Mouse (Mus musculus): ENCODE results near the gene Gas8. TPM values are rescaled to one million over a fixed set of nuclear protein-coding genes. Genes with fewer than 3 reads are reported as not detected.
"Not testable (repeated sequence)": the region's sequence is repeated elsewhere in the genome, so short reads cannot be mapped to it uniquely, and the experiment has no call there.

Gene Gas8
- polyA plus RNA-seq, 1 experiment from 2014 or later, result 34.3 TPM

DNA sequence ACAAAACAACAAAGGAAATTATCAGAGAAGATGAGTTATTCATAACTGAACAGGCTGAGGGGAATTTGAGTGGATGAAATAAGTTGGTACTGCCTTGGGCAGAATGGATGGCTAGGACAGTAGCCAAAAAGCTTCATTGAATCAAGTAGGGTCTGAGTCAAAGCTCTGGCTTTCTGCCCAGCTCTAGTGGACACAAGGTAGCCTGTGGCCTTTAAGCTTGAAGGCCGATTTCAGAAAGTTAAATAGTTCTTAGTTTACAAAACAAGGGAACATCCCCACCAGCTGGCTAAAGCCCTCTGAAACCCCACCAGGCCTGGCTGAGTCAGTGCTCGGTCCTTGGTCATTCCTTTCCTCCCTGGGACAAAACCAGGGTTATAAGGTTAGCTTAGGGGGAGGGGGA, 2.0 kb upstream of the Gas8 start:
- H3K27ac ChIP-seq (replicated peaks), result no peak overlapping the region

GRCm38 (mm10) chr8:123518172-123518571, 462 bp upstream of the Gas8 start:
- 36% methylated on average over 10 of the region's 10 CpGs for WGBS
- no peak for ATAC-seq (ENCODE audit: low FRiP score)
- Histone ChIP-seq H3K4me2 (peak overlapping the region; percentile 76), H3K9me3 (replicated peaks) (no peaks in the 10 kb centered on the region), H3K36me3 (peaks cover 23% of the 10 kb centered on the region), H3K9ac (replicated peaks) (peak overlapping the region; percentile 83; the same call in 1 of the 2 replicates), H3K27ac (replicated peaks) (peak overlapping the region; percentile 56), H3K4me1 (peaks cover 46% of the 10 kb centered on the region), H3K4me3 (replicated peaks) (peak overlapping the region; percentile 74), H3K27me3 (replicated peaks) (0 out of 2 replicates have a peak, but pooled peaks cover 3% of the 10 kb centered on the region)

More for the DNA sequence above, 2.0 kb upstream of the Gas8 start:
- H3K9me3 ChIP-seq (replicated peaks), result no peaks in the 10 kb centered on the region
- no peak overlapping the region for H3K4me2 ChIP-seq
- H3K4me3 ChIP-seq (replicated peaks), result no peak overlapping the region
- H3K27me3 ChIP-seq (replicated peaks), result 0 out of 2 replicates have a peak, but pooled peaks cover 3% of the 10 kb centered on the region
- H3K4me1 ChIP-seq, result peaks cover 52% of the 10 kb centered on the region
- H3K36me3 ChIP-seq, result peaks cover 10% of the 10 kb centered on the region; the same call in 1 of the 2 replicates
- H3K9ac ChIP-seq (replicated peaks), result no peak overlapping the region
- ATAC-seq (ENCODE audit: low FRiP score), result no peak
- WGBS, result 41% methylated on average over 2 of the region's 2 CpGs

GRCm38 (mm10) chr8:123520048-123520447, 1.4 kb downstream of the Gas8 start:
- H3K9me3 ChIP-seq (replicated peaks); H3K27ac ChIP-seq (replicated peaks); H3K27me3 ChIP-seq (replicated peaks); ATAC-seq (ENCODE audit: low FRiP score); H3K4me3 ChIP-seq (replicated peaks); H3K9ac ChIP-seq (replicated peaks): not testable (repeated sequence)
- H3K36me3 ChIP-seq, result peaks cover 41% of the 10 kb centered on the region
- peaks cover 35% of the 10 kb centered on the region for H3K4me1 ChIP-seq
- peak overlapping the region; percentile 76 for H3K4me2 ChIP-seq
- WGBS, result 97% methylated on average over 1 of the region's 1 CpGs

- 93% methylated on average over 25 of the region's 25 CpGs for WGBS
- Histone ChIP-seq H3K4me3 (replicated peaks) (no peak overlapping the region), H3K9me3 (replicated peaks) (no peaks in the 10 kb centered on the region), H3K9ac (replicated peaks) (no peak overlapping the region), H3K27ac (replicated peaks) (no peak overlapping the region), H3K4me1 (no peaks in the 10 kb centered on the region), H3K36me3 (peaks cover 99% of the 10 kb centered on the region), H3K4me2 (no peak overlapping the region), H3K27me3 (replicated peaks) (no peaks in the 10 kb centered on the region)
- no peak for ATAC-seq (ENCODE audit: low FRiP score)
Observed at GRCm38 (mm10) chr8:123527720-123528489, 9.3 kb downstream of the Gas8 start.

GRCm38 (mm10) chr8:123536242-123536989, 17.8 kb downstream of the Gas8 start:
- Histone ChIP-seq H3K4me1 (no peaks in the 10 kb centered on the region), H3K4me3 (replicated peaks) (no peak overlapping the region), H3K36me3 (peaks cover 55% of the 10 kb centered on the region), H3K27me3 (replicated peaks) (peaks cover 14% of the 10 kb centered on the region), H3K27ac (replicated peaks) (no peak overlapping the region), H3K4me2 (no peak overlapping the region), H3K9me3 (replicated peaks) (no peaks in the 10 kb centered on the region), H3K9ac (replicated peaks) (no peak overlapping the region)
- ATAC-seq (ENCODE audit: low FRiP score), result no peak; the same call in 1 of the 2 replicates
- 86% methylated on average over 9 of the region's 9 CpGs for WGBS

DNA sequence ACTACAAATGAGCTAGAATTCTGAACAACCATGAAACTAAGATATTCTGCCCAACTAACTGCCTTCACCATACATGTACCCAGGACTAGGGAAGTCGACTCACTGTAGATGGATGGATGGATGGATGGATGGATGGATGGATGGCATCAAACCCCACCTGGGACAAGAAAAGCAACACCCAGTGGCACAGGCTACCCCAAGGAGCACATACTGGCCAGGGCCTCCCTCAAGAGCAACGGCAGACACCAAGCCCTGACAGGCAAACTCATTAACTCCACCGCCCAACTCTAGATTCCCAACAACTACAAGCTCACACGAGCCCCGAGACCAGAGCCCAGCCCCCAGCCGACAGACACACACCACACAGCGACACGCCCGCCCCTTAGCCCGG, 18.4 kb downstream of the Gas8 start:
- no peak for ATAC-seq (ENCODE audit: low FRiP score)
- no peaks in the 10 kb centered on the region for H3K9me3 ChIP-seq (replicated peaks)
- H3K27me3 ChIP-seq (replicated peaks), result peaks cover 14% of the 10 kb centered on the region
- H3K4me2 ChIP-seq, result no peak overlapping the region
- WGBS, result 35% methylated on average over 10 of the region's 10 CpGs
- H3K27ac ChIP-seq (replicated peaks), result no peak overlapping the region
- H3K9ac ChIP-seq (replicated peaks), result no peak overlapping the region
- no peaks in the 10 kb centered on the region for H3K4me1 ChIP-seq
- peaks cover 49% of the 10 kb centered on the region for H3K36me3 ChIP-seq
- no peak overlapping the region for H3K4me3 ChIP-seq (replicated peaks)

DNA sequence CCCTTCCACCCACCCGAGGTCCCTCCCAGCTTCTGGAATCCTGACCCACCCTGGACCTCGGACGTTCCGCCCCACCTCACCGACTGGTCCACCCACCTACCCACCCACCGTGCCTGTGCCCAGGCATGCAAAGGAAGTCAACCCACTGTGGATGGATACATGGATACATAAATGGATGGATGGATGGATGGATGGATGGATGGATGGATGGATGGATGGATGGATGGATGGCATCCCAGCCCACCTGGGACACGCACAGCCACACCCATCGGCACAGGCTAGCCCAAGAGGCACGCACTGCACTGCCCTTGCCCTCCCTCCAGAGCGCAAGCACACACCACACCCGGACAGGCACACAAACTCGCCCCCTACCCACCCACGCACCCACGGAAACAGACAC, 19.0 kb downstream of the Gas8 start:
- H3K4me2 ChIP-seq; H3K4me1 ChIP-seq; H3K27ac ChIP-seq (replicated peaks); ATAC-seq (ENCODE audit: low FRiP score); H3K4me3 ChIP-seq (replicated peaks); H3K9me3 ChIP-seq (replicated peaks); H3K9ac ChIP-seq (replicated peaks): not testable (repeated sequence)
- WGBS, result 77% methylated on average over 2 of the region's 14 CpGs
- Histone ChIP-seq H3K27me3 (replicated peaks) (peaks cover 14% of the 10 kb centered on the region), H3K36me3 (peaks cover 43% of the 10 kb centered on the region)

DNA sequence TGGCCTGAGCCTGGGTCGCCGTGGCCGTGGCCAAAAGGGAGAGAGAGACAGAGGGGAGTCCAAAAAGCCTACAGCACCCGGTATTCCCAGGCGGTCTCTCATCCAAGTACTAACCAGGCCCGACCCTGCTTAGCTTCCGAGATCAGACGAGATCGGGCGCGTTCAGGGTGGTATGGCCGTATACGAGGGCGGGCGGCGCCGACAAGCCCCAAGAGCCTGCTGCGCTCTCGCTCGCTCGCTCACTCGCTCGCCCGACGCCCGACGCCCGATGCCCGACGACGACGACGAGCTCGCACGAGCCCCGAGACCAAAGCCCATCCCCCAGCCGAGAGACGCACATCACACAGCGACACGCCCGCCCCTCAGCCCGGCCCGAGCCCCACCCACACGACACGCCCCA, 45.6 kb downstream of the Gas8 start:
- WGBS, result no CpG with 5 or more reads among the region's 45 CpGs
- H3K36me3 ChIP-seq; H3K27ac ChIP-seq (replicated peaks); H3K9me3 ChIP-seq (replicated peaks); ATAC-seq (ENCODE audit: low FRiP score); H3K4me2 ChIP-seq; H3K9ac ChIP-seq (replicated peaks); H3K4me3 ChIP-seq (replicated peaks); H3K4me1 ChIP-seq; H3K27me3 ChIP-seq (replicated peaks): not testable (repeated sequence)

GRCm38 (mm10) chr8:123575386-123575785, 56.8 kb downstream of the Gas8 start:
- H3K9me3 ChIP-seq (replicated peaks); H3K4me1 ChIP-seq; H3K4me2 ChIP-seq; H3K36me3 ChIP-seq; ATAC-seq (ENCODE audit: low FRiP score); H3K9ac ChIP-seq (replicated peaks); H3K27ac ChIP-seq (replicated peaks); H3K4me3 ChIP-seq (replicated peaks); H3K27me3 ChIP-seq (replicated peaks): not testable (repeated sequence)
- 100% methylated on average over 1 of the region's 10 CpGs for WGBS

Other genes starting within 250 kb of the Gas8 start
- 6.1 and 9.8 TPM in 2 replicates for gene Fanca, start 200.3 kb upstream of the Gas8 start, polyA plus RNA-seq (2015; fragmentation: Nextera tagmentation; extraction: Ambion mirVana)
- 37.9 and 44.0 TPM in 2 replicates for gene Spire2, start 186.1 kb upstream of the Gas8 start, polyA plus RNA-seq (2015; fragmentation: Nextera tagmentation; extraction: Ambion mirVana)
- gene Tcf25, start 145.1 kb upstream of the Gas8 start, polyA plus RNA-seq (2015; fragmentation: Nextera tagmentation; extraction: Ambion mirVana), result 368 and 390 TPM in 2 replicates
- gene Mc1r, start 111.7 kb upstream of the Gas8 start, polyA plus RNA-seq (2015; fragmentation: Nextera tagmentation; extraction: Ambion mirVana), result 0.20 and 0.22 TPM in 2 replicates
- 1,289 and 1,555 TPM in 2 replicates for gene Tubb3, start 107.4 kb upstream of the Gas8 start, polyA plus RNA-seq (2015; fragmentation: Nextera tagmentation; extraction: Ambion mirVana)
- 46.8 and 52.3 TPM in 2 replicates for gene Def8, start 95.3 kb upstream of the Gas8 start, polyA plus RNA-seq (2015; fragmentation: Nextera tagmentation; extraction: Ambion mirVana)
- gene Afg3l1, start 40.9 kb upstream of the Gas8 start, polyA plus RNA-seq (2015; fragmentation: Nextera tagmentation; extraction: Ambion mirVana), result 47.3 and 50.7 TPM in 2 replicates
- 67.0 and 84.1 TPM in 2 replicates for gene Dbndd1, start 3.4 kb upstream of the Gas8 start, polyA plus RNA-seq (2015; fragmentation: Nextera tagmentation; extraction: Ambion mirVana)
- 12.4 and 12.7 TPM in 2 replicates for gene Rhou, start 135.1 kb downstream of the Gas8 start, polyA plus RNA-seq (2015; fragmentation: Nextera tagmentation; extraction: Ambion mirVana)